Mouse (Mus musculus) G1E (cell line): Measurements from ENCODE around the gene Fermt1. TPM values are rescaled to one million over a fixed set of nuclear protein-coding genes. Genes with fewer than 3 reads are reported as not detected.

Experiments used
- ATAC-seq: 2 replicates; pipeline ENCODE4 v1.8.0; 2016; ENCODE audit warnings: mild to moderate bottlenecking; ENCODE audit not compliant: insufficient number of reproducible peaks, poor library complexity, low FRiP score, severe bottlenecking; ENCODE audit errors: extremely low read depth
- DNase-seq: peaks from one replicate; pipeline ENCODE4 v3.0.0; 2012; ENCODE audit warnings: low spot score
- H3K27me3 ChIP-seq: 2 replicates; pipeline ENCODE4 v1.6.1; 2012; ENCODE audit warnings: mild to moderate bottlenecking, low read length, inconsistent platforms; ENCODE audit not compliant: insufficient read depth
- H3K36me3 ChIP-seq: replicated peaks from 2 replicates; pipeline ENCODE3; 2012; ENCODE audit warnings: mild to moderate bottlenecking, inconsistent platforms
- H3K4me1 ChIP-seq: 2 replicates; pipeline ENCODE4 v1.6.1; 2012; ENCODE audit warnings: low read depth, low read length, inconsistent platforms, mixed read lengths; ENCODE audit not compliant: insufficient read depth
- H3K4me3 ChIP-seq: 2 replicates; pipeline ENCODE4 v1.5.1; 2012; ENCODE audit warnings: low read depth, mild to moderate bottlenecking, inconsistent platforms, low read length, moderate library complexity, mixed read lengths
- H3K9me3 ChIP-seq: replicated peaks from 2 replicates; pipeline ENCODE4 v1.6.1; 2012; ENCODE audit warnings: inconsistent platforms
- CTCF ChIP-seq: IDR thresholded peaks from 2 replicates; pipeline ENCODE4 v1.5.1; 2012; ENCODE audit warnings: low read depth, low read length, inconsistent platforms, mixed read lengths
- GATA2 ChIP-seq: IDR thresholded peaks from 2 replicates; pipeline ENCODE4 v1.6.1; 2012; ENCODE audit warnings: low read depth, low read length, inconsistent platforms, borderline replicate concordance
- POLR2AphosphoS5 ChIP-seq: IDR thresholded peaks from 2 replicates; pipeline ENCODE4 v1.6.1; 2012; ENCODE audit warnings: low read depth, low read length, inconsistent platforms; ENCODE audit not compliant: insufficient replicate concordance
- TAL1 ChIP-seq: conservative IDR thresholded peaks from 2 replicates; pipeline ENCODE4 v1.6.1; 2012; ENCODE audit warnings: low read depth, low read length, inconsistent platforms, mixed read lengths
- polyA plus RNA-seq: library from polyadenylated mRNA; stranded (reverse); fragments of >175 nt; gene quantifications from 2 replicates; pipeline ENCODE4 v1.2.3, GENCODE M21; 2012
- total RNA-seq, 2 experiments: library from RNA; stranded (forward) in 1 of 2; stranded (reverse) in 1 of 2; fragments of 200-1000 nt in 1 of 2; fragments of >200 nt in 1 of 2; fragmentation: Nextera tagmentation in 1 of 2; gene quantifications; 2 replicates each; pipeline ENCODE4 v1.2.3; 2014 to 2017

The Fermt1 gene
- total and polyA plus RNA-seq, 3 experiments = 0.05 TPM; not detected in 2

GRCm38 (mm10) chr2:132856333-132856732 lies 89.4 kb downstream of the Fermt1 start:
- Histone ChIP-seq H3K27me3 (no peaks in the 10 kb centered on the region), H3K4me3 (no peak overlapping the region), H3K9me3 (no peaks in the 10 kb centered on the region), H3K4me1 (peaks cover 8% of the 10 kb centered on the region; the same call in 1 of the 2 replicates), H3K36me3 (peaks cover 67% of the 10 kb centered on the region)
- DNase-seq = no peak
- no peak for ATAC-seq
- TF ChIP-seq GATA2 (no peak), TAL1 (no peak), CTCF (no peak), POLR2AphosphoS5 (no peak)

Other genes starting within 250 kb of the Fermt1 start
- not detected in 2 replicates for gene Chgb, start 164.6 kb downstream of the Fermt1 start, total RNA-seq (2014; fragmentation: Nextera tagmentation)
- 0.12 and 0.33 TPM in 2 replicates for gene Chgb, start 164.6 kb downstream of the Fermt1 start, total RNA-seq (2017)
- 0.04 TPM in 1 of 2 replicates, not detected in the other for gene Chgb, start 164.6 kb downstream of the Fermt1 start, polyA plus RNA-seq
- 26.0 and 42.0 TPM in 2 replicates for gene Trmt6, start 129.9 kb downstream of the Fermt1 start, total RNA-seq (2014; fragmentation: Nextera tagmentation)
- gene Trmt6, start 129.9 kb downstream of the Fermt1 start, total RNA-seq (2017) = 46.9 and 56.4 TPM in 2 replicates
- gene Trmt6, start 129.9 kb downstream of the Fermt1 start, polyA plus RNA-seq = 7.3 and 9.9 TPM in 2 replicates
- gene Mcm8, start 129.8 kb downstream of the Fermt1 start, total RNA-seq (2014; fragmentation: Nextera tagmentation) = 35.7 and 36.5 TPM in 2 replicates
- gene Mcm8, start 129.8 kb downstream of the Fermt1 start, total RNA-seq (2017) = 14.3 and 16.4 TPM in 2 replicates
- gene Mcm8, start 129.8 kb downstream of the Fermt1 start, polyA plus RNA-seq = 2.6 and 3.2 TPM in 2 replicates
- 48.8 and 55.3 TPM in 2 replicates for gene Crls1, start 99.2 kb downstream of the Fermt1 start, total RNA-seq (2014; fragmentation: Nextera tagmentation)
- gene Crls1, start 99.2 kb downstream of the Fermt1 start, total RNA-seq (2017) = 51.7 and 57.3 TPM in 2 replicates
- gene Crls1, start 99.2 kb downstream of the Fermt1 start, polyA plus RNA-seq = 39.2 and 55.0 TPM in 2 replicates
- gene Lrrn4, start 65.0 kb downstream of the Fermt1 start, total RNA-seq (2014; fragmentation: Nextera tagmentation) = not detected in 2 replicates
- 0.06 and 0.11 TPM in 2 replicates for gene Lrrn4, start 65.0 kb downstream of the Fermt1 start, total RNA-seq (2017)
- not detected in 2 replicates for gene Lrrn4, start 65.0 kb downstream of the Fermt1 start, polyA plus RNA-seq